Mouse (Mus musculus): ENCODE measurements around the gene Slc12a4. TPM values are rescaled to one million over a fixed set of nuclear protein-coding genes. Genes with fewer than 3 reads are reported as not detected.

Slc12a4 gene
- total RNA-seq, 2 experiments from 2014 or later, result 23.0 to 25.7 TPM

DNA sequence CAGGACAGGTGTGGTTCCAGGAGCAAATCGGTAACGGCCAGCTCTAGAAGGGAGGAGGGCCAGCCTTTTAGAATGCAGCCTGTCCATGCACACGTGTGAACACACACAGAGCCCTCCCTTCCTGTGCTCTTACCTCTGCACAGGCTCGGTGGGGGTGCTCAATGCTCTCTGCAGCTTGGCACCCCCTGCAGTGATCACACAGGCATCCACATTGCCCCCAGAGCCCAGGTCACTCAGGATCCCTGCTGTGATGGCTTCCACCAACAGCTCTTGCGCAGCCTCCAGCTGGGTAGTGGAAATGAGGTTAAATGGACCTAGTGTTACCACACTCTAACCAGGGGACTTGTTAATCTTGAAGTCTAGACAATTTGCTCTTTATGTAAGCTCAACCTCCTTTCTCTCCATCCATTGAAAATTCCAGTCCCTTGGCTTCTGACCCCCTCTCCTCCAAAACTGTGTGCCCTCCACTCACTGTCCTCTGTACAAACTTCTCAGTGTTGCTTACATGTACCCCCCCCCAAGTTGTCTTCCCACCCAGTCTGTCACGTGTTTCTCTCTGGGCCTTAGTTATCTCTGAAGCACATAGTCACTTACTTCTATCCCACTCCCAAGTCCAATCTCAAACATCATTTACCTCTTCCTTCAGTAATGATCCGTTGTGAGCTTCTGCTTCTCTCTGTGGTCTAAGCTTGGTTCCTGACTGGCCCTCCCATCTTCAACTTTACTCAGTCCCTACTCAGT lies 29.9 kb downstream of the Slc12a4 start:
- DNase-seq (ENCODE audit: extremely low spot score in 1 of 2, low spot score in 1 of 2), result no peak

- no peak for DNase-seq (ENCODE audit: extremely low spot score in 1 of 2, low spot score in 1 of 2)
Observed at GRCm38 (mm10) chr8:105935105-105935504, 30.8 kb downstream of the Slc12a4 start.

DNA sequence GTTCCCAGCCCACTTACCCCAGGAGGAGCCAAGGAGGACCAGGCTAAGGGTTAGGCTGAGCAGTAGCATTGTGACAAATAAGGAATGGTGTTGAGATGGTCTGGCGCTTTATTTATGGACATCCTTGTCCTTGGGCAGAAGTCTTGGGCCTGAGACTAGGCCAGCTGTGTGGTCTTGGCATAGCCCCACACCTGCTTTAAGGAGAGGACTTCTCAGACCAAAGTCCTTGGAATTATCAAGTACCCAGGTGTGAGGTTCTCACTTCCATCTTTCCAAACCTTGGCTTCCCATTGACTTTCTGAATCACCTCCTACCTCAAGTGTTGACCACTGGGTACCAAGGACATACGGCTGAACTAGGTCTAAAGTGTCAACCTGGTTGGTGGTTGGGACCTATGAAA lies 32.1 kb downstream of the Slc12a4 start, which contains the start of gene Ctrl:
Gene Ctrl, minus strand, starts transcription at position 101 of the 400 bp plus-strand sequence.
- DNase-seq (ENCODE audit: extremely low spot score in 1 of 2, low spot score in 1 of 2), result no peak

DNA sequence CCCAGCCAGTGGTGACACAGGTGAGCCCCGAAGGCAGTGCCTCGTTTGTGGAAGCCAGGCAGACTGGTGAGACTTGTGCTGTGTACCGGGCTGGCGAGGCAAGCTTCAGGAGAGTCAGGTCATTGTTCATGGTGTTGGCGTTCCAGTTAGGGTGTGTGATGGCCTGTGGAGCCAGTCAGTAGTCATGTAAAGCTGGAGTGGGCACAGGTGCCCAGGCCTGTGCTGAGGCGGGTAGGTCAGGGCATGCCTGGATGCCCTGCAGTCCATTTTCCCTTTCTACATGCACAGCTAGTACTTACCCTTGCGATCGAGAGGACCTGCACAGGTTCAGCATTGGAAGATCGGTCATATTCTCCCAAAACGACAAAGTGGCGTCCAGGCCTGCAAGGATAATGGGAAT lies 33.4 kb downstream of the Slc12a4 start:
- no peak for DNase-seq (ENCODE audit: extremely low spot score in 1 of 2, low spot score in 1 of 2)

DNA sequence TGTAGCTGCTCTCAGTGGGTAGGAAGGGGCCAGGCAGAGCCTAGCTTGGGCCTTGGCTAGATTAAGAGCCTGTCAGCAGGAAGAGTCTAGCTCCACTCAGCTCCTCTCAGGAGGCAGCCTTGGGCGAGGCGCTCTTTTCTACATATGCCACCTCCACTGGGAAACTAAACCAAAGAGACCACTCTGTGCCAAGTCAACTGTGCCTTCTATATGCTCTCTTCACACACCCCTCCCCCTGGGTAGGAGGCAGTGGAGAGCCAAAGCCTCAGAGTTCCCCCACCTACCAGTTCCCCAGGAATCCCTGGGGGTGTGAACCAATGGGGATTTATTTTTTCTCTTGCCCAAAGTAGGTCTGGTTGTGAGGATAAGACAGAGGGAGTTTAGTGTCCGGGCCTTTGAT lies 34.6 kb downstream of the Slc12a4 start:
- no peak for DNase-seq (ENCODE audit: extremely low spot score in 1 of 2, low spot score in 1 of 2)

GRCm38 (mm10) chr8:105930602-105931001 lies 35.3 kb downstream of the Slc12a4 start:
- DNase-seq (ENCODE audit: extremely low spot score in 1 of 2, low spot score in 1 of 2), result peak; percentile 89 to 97

GRCm38 (mm10) chr8:105925123-105925522 lies 40.8 kb downstream of the Slc12a4 start:
- no peak for DNase-seq (ENCODE audit: extremely low spot score in 1 of 2, low spot score in 1 of 2)

DNA sequence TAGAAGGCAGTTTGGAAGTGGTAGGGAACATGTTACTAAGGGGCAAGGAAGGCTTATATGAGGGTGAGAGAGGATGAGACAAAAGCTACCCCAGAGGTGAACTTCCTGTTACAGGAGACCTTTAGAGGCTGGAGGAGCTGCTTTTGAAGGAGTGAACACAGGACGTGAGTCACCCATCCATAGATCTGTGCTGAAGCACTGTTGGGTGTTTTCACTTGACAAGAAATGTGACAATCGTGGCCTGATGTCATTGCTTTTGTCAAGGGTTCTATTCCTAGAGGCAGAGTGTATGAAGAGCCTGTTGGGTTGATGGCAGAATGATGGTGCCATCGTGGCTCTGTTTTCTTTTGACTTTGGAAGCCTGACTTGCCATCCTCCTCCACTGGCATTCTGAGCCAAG lies 46.5 kb downstream of the Slc12a4 start:
- DNase-seq (ENCODE audit: extremely low spot score in 1 of 2, low spot score in 1 of 2), result no peak

DNA sequence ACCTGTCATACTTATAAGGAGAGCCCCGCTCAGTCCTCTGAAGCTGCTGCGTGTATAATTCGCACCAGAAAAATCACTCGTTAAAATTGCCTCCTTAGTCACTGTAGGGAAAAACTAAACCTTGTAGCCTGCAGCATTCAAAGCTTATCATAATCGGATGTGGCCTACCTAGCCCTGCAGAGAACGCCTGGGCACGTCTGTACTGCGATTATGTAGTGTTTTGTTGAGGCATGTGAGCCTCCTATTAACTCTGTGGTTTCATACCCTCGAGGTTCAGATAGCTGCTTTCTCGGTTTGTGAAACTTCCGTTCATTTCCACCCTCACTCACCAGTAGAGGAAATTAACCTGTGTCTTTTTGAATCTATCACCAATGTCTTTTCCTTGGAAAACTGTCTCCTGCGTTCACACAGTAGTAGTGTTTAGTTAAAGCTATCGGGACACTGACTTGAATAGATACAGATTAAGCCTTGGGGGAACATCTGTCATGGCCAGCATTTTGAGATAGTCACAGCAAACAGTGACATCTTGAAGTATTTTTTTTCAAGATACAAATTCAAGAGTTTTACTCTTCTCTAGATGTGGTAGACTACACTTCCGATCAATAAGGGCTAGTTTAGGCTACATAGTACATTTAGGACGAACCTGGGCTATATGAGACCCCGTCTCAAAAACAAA lies 64.8 kb downstream of the Slc12a4 start:
- DNase-seq (ENCODE audit: extremely low spot score in 1 of 2, low spot score in 1 of 2), result no peak

GRCm38 (mm10) chr8:105900180-105900940 lies 65.5 kb downstream of the Slc12a4 start, which contains the start of gene Pskh1:
Gene Pskh1, plus strand, starts transcription at chr8:105900441.
- peak; percentile 94 to 98 for DNase-seq (ENCODE audit: extremely low spot score in 1 of 2, low spot score in 1 of 2)

GRCm38 (mm10) chr8:105897801-105898480 lies 68.0 kb downstream of the Slc12a4 start:
- no peak for DNase-seq (ENCODE audit: extremely low spot score in 1 of 2, low spot score in 1 of 2)

Small RNA genes within 50 kb of the gene (microRNA-seq; reads per million reads assigned to microRNA genes)
- gene Mir7074, result 0 reads per million in 2 experiments

Other genes with a start within 250 kb of the Slc12a4 start
- gene Gfod2, start 207.4 kb downstream of the Slc12a4 start, total RNA-seq (2021), result 10 to 100 TPM; 19.2 to 23.1 TPM
- gene Ranbp10, start 138.7 kb downstream of the Slc12a4 start, total RNA-seq (2021), result 10 to 100 TPM; 24.3 to 26.6 TPM
- under 1 TPM; 0.15 to 0.31 TPM for gene Tsnaxip1, start 138.4 kb downstream of the Slc12a4 start, total RNA-seq (2021)
- 10 to 100 TPM; 13.4 to 15.4 TPM for gene Cenpt, start 112.8 kb downstream of the Slc12a4 start, total RNA-seq (2021)
- gene Thap11, start 111.0 kb downstream of the Slc12a4 start, total RNA-seq (2021), result 10 to 100 TPM; 38.2 to 44.4 TPM
- 10 to 100 TPM; 27.6 to 34.9 TPM for gene Nutf2, start 105.5 kb downstream of the Slc12a4 start, total RNA-seq (2021)
- 10 to 100 TPM; 59.9 to 72.4 TPM for gene Edc4, start 85.2 kb downstream of the Slc12a4 start, total RNA-seq (2021)
- gene Nrn1l, start 72.5 kb downstream of the Slc12a4 start, total RNA-seq (2021), result 1 to 10 TPM in 1 of 2 experiments, under 1 TPM in 1; 0.99 to 1.1 TPM
- gene Pskh1, start 65.7 kb downstream of the Slc12a4 start, total RNA-seq (2021), result 1 to 10 TPM; 7.7 to 8.9 TPM
- 1 to 10 TPM in 1 of 2 experiments, under 1 TPM in 1; 0.76 to 1.6 TPM for gene Ctrl, start 32.2 kb downstream of the Slc12a4 start, total RNA-seq (2021)
- 10 to 100 TPM; 58.6 to 70.6 TPM for gene Psmb10, start 27.7 kb downstream of the Slc12a4 start, total RNA-seq (2021)
- 10 to 100 TPM; 44.9 to 49.5 TPM for gene Lcat, start 22.7 kb downstream of the Slc12a4 start, total RNA-seq (2021)
- not detected for gene Dpep3, start 13.3 kb upstream of the Slc12a4 start, total RNA-seq (2021)
- 10 to 100 TPM; 18.2 to 18.8 TPM for gene Dus2, start 25.2 kb upstream of the Slc12a4 start, total RNA-seq (2021)
- gene Dpep2nb, start 39.9 kb upstream of the Slc12a4 start, total RNA-seq (2021), result not detected
- gene Ddx28, start 45.8 kb upstream of the Slc12a4 start, total RNA-seq (2021), result 10 to 100 TPM; 13.9 TPM
- gene Nfatc3, start 92.7 kb upstream of the Slc12a4 start, total RNA-seq (2021), result 10 to 100 TPM in 1 of 2 experiments, 1 to 10 TPM in 1; 9.6 to 13.2 TPM
- gene Esrp2, start 170.9 kb upstream of the Slc12a4 start, total RNA-seq (2021), result under 1 TPM in 1 of 2 experiments, not detected in 1; 0.07 TPM
- gene Pla2g15, start 184.3 kb upstream of the Slc12a4 start, total RNA-seq (2021), result 10 to 100 TPM; 19.4 to 23.1 TPM
- 10 to 100 TPM; 19.8 to 24.9 TPM for gene Slc7a6, start 202.8 kb upstream of the Slc12a4 start, total RNA-seq (2021)
- 10 to 100 TPM; 24.6 to 27.4 TPM for gene Slc7a6os, start 244.8 kb upstream of the Slc12a4 start, total RNA-seq (2021)
- gene Prmt7, start 244.8 kb upstream of the Slc12a4 start, total RNA-seq (2021), result 10 to 100 TPM; 33.1 to 34.2 TPM

Measured in layer of hippocampus, postnatal 25 days (tissue).